Mouse (Mus musculus): ENCODE results near the gene Nrxn3. TPM values are rescaled to one million over a fixed set of nuclear protein-coding genes. Genes with fewer than 3 reads are reported as not detected.

Gene Nrxn3
- polyA plus RNA-seq, 1 experiment from 2014 or later = 96.7 TPM

GRCm38 (mm10) chr12:89817072-89817773, 1094.5 kb downstream of the Nrxn3 start:
- H3K27ac ChIP-seq (replicated peaks) = 0 out of 2 replicates have a peak overlapping the region, but pooled peaks have one; percentile 43
- H3K4me3 ChIP-seq (replicated peaks) = peak overlapping the region; percentile 3; the same call in 1 of the 2 replicates
- H3K36me3 ChIP-seq = no peaks in the 10 kb centered on the region
- 33% methylated on average over 9 of the region's 9 CpGs for WGBS
- H3K4me2 ChIP-seq = peak overlapping the region; percentile 92
- peaks cover 36% of the 10 kb centered on the region for H3K4me1 ChIP-seq
- H3K27me3 ChIP-seq (replicated peaks) = no peaks in the 10 kb centered on the region
- H3K9me3 ChIP-seq (replicated peaks) = no peaks in the 10 kb centered on the region
- no peak overlapping the region; the same call in 1 of the 2 replicates for H3K9ac ChIP-seq (replicated peaks)
- no peak for ATAC-seq (ENCODE audit: low FRiP score)

GRCm38 (mm10) chr12:89818200-89818599, 1095.5 kb downstream of the Nrxn3 start:
- H3K27me3 ChIP-seq (replicated peaks) = no peaks in the 10 kb centered on the region
- 76% methylated on average over 2 of the region's 2 CpGs for WGBS
- no peak overlapping the region for H3K9ac ChIP-seq (replicated peaks)
- no peak for ATAC-seq (ENCODE audit: low FRiP score)
- no peak overlapping the region for H3K27ac ChIP-seq (replicated peaks)
- peak overlapping the region; percentile 92 for H3K4me2 ChIP-seq
- H3K4me3 ChIP-seq (replicated peaks) = no peak overlapping the region
- H3K9me3 ChIP-seq (replicated peaks) = no peaks in the 10 kb centered on the region
- no peaks in the 10 kb centered on the region for H3K36me3 ChIP-seq
- H3K4me1 ChIP-seq = peaks cover 31% of the 10 kb centered on the region

GRCm38 (mm10) chr12:89822141-89822540, 1099.5 kb downstream of the Nrxn3 start:
- Histone ChIP-seq H3K4me2 (no peak overlapping the region), H3K27ac (replicated peaks) (no peak overlapping the region), H3K9ac (replicated peaks) (no peak overlapping the region), H3K9me3 (replicated peaks) (no peaks in the 10 kb centered on the region), H3K36me3 (no peaks in the 10 kb centered on the region), H3K27me3 (replicated peaks) (no peaks in the 10 kb centered on the region), H3K4me3 (replicated peaks) (no peak overlapping the region), H3K4me1 (peaks cover 16% of the 10 kb centered on the region)
- WGBS = 19% methylated on average over 4 of the region's 4 CpGs
- ATAC-seq (ENCODE audit: low FRiP score) = no peak

- WGBS = 89% methylated on average over 2 of the region's 2 CpGs
- Histone ChIP-seq H3K9me3 (replicated peaks) (no peaks in the 10 kb centered on the region), H3K4me3 (replicated peaks) (no peak overlapping the region), H3K4me1 (no peaks in the 10 kb centered on the region), H3K4me2 (no peak overlapping the region), H3K9ac (replicated peaks) (no peak overlapping the region), H3K27me3 (replicated peaks) (no peaks in the 10 kb centered on the region), H3K27ac (replicated peaks) (no peak overlapping the region), H3K36me3 (no peaks in the 10 kb centered on the region)
- no peak for ATAC-seq (ENCODE audit: low FRiP score)
Measured at GRCm38 (mm10) chr12:89829927-89830326, 1107.3 kb downstream of the Nrxn3 start.

GRCm38 (mm10) chr12:89830350-89830749, 1107.7 kb downstream of the Nrxn3 start:
- H3K9me3 ChIP-seq (replicated peaks) = no peaks in the 10 kb centered on the region
- no peak for ATAC-seq (ENCODE audit: low FRiP score)
- 72% methylated on average over 5 of the region's 5 CpGs for WGBS
- H3K4me2 ChIP-seq = no peak overlapping the region
- no peak overlapping the region for H3K4me3 ChIP-seq (replicated peaks)
- H3K27ac ChIP-seq (replicated peaks) = no peak overlapping the region
- H3K9ac ChIP-seq (replicated peaks) = no peak overlapping the region
- no peaks in the 10 kb centered on the region for H3K27me3 ChIP-seq (replicated peaks)
- no peaks in the 10 kb centered on the region for H3K36me3 ChIP-seq
- no peaks in the 10 kb centered on the region for H3K4me1 ChIP-seq

- 87% methylated on average over 6 of the region's 6 CpGs for WGBS
- no peaks in the 10 kb centered on the region for H3K9me3 ChIP-seq (replicated peaks)
- no peak overlapping the region for H3K9ac ChIP-seq (replicated peaks)
- H3K27me3 ChIP-seq (replicated peaks) = no peaks in the 10 kb centered on the region
- H3K4me2 ChIP-seq = no peak overlapping the region
- H3K36me3 ChIP-seq = no peaks in the 10 kb centered on the region
- no peak for ATAC-seq (ENCODE audit: low FRiP score)
- H3K4me3 ChIP-seq (replicated peaks) = no peak overlapping the region
- no peak overlapping the region for H3K27ac ChIP-seq (replicated peaks)
- H3K4me1 ChIP-seq = no peaks in the 10 kb centered on the region
Measured at GRCm38 (mm10) chr12:89831300-89831699, 1108.6 kb downstream of the Nrxn3 start.

GRCm38 (mm10) chr12:89836271-89836670, 1113.6 kb downstream of the Nrxn3 start:
- H3K4me3 ChIP-seq (replicated peaks) = no peak overlapping the region
- H3K4me1 ChIP-seq = no peaks in the 10 kb centered on the region
- no peaks in the 10 kb centered on the region for H3K27me3 ChIP-seq (replicated peaks)
- 74% methylated on average over 3 of the region's 3 CpGs for whole genome bisulfite sequencing
- no peaks in the 10 kb centered on the region for H3K36me3 ChIP-seq
- no peak overlapping the region for H3K27ac ChIP-seq (replicated peaks)
- no peak overlapping the region for H3K9ac ChIP-seq (replicated peaks)
- ATAC-seq (ENCODE audit: low FRiP score) = no peak
- H3K4me2 ChIP-seq = no peak overlapping the region
- H3K9me3 ChIP-seq (replicated peaks) = no peaks in the 10 kb centered on the region

GRCm38 (mm10) chr12:89842861-89843260, 1120.2 kb downstream of the Nrxn3 start:
- Histone ChIP-seq H3K27me3 (replicated peaks) (no peaks in the 10 kb centered on the region), H3K27ac (replicated peaks) (no peak overlapping the region), H3K4me1 (0 out of 2 replicates have a peak, but pooled peaks cover 7% of the 10 kb centered on the region), H3K9ac (replicated peaks) (no peak overlapping the region), H3K36me3 (no peaks in the 10 kb centered on the region), H3K4me2 (no peak overlapping the region), H3K4me3 (replicated peaks) (no peak overlapping the region), H3K9me3 (replicated peaks) (no peaks in the 10 kb centered on the region)
- WGBS = 88% methylated on average over 1 of the region's 1 CpGs
- no peak for ATAC-seq (ENCODE audit: low FRiP score)

GRCm38 (mm10) chr12:89848116-89848515, 1125.4 kb downstream of the Nrxn3 start:
- 69% methylated on average over 1 of the region's 1 CpGs for WGBS
- no peak for ATAC-seq (ENCODE audit: low FRiP score)
- 0 out of 2 replicates have a peak, but pooled peaks cover 7% of the 10 kb centered on the region for H3K4me1 ChIP-seq

GRCm38 (mm10) chr12:89854355-89854754, 1131.7 kb downstream of the Nrxn3 start:
- WGBS = 10% methylated on average over 4 of the region's 4 CpGs
- no peak for ATAC-seq (ENCODE audit: low FRiP score)
- Histone ChIP-seq H3K27me3 (replicated peaks) (no peaks in the 10 kb centered on the region), H3K4me1 (peaks cover 12% of the 10 kb centered on the region), H3K4me2 (peak overlapping the region; percentile 13; the same call in 1 of the 2 replicates), H3K9me3 (replicated peaks) (no peaks in the 10 kb centered on the region), H3K36me3 (no peaks in the 10 kb centered on the region), H3K9ac (replicated peaks) (no peak overlapping the region), H3K27ac (replicated peaks) (peak overlapping the region; percentile 38; the same call in 1 of the 2 replicates), H3K4me3 (replicated peaks) (no peak overlapping the region)

More at GRCm38 (mm10) chr12:89848116-89848515, 1125.4 kb downstream of the Nrxn3 start:
- no peak overlapping the region for H3K4me3 ChIP-seq (replicated peaks)
- H3K27ac ChIP-seq (replicated peaks) = no peak overlapping the region
- H3K36me3 ChIP-seq = no peaks in the 10 kb centered on the region
- H3K27me3 ChIP-seq (replicated peaks) = no peaks in the 10 kb centered on the region
- no peaks in the 10 kb centered on the region for H3K9me3 ChIP-seq (replicated peaks)
- no peak overlapping the region for H3K9ac ChIP-seq (replicated peaks)
- H3K4me2 ChIP-seq = no peak overlapping the region

GRCm38 (mm10) chr12:89867124-89867523, 1144.4 kb downstream of the Nrxn3 start:
- ATAC-seq (ENCODE audit: low FRiP score) = no peak
- H3K4me3 ChIP-seq (replicated peaks) = no peak overlapping the region
- no peak overlapping the region for H3K4me2 ChIP-seq
- H3K27me3 ChIP-seq (replicated peaks) = no peaks in the 10 kb centered on the region
- no peaks in the 10 kb centered on the region for H3K36me3 ChIP-seq
- no peaks in the 10 kb centered on the region for H3K9me3 ChIP-seq (replicated peaks)
- H3K27ac ChIP-seq (replicated peaks) = no peak overlapping the region
- H3K4me1 ChIP-seq = no peaks in the 10 kb centered on the region
- H3K9ac ChIP-seq (replicated peaks) = no peak overlapping the region

- Histone ChIP-seq H3K27ac (replicated peaks) (0 out of 2 replicates have a peak overlapping the region, but pooled peaks have one; percentile 54), H3K9ac (replicated peaks) (no peak overlapping the region), H3K27me3 (replicated peaks) (no peaks in the 10 kb centered on the region), H3K4me3 (replicated peaks) (no peak overlapping the region), H3K4me1 (peaks cover 8% of the 10 kb centered on the region; the same call in 1 of the 2 replicates), H3K4me2 (no peak overlapping the region), H3K36me3 (no peaks in the 10 kb centered on the region), H3K9me3 (replicated peaks) (no peaks in the 10 kb centered on the region)
- ATAC-seq (ENCODE audit: low FRiP score) = no peak
- WGBS = 31% methylated on average over 8 of the region's 8 CpGs
Measured at GRCm38 (mm10) chr12:89882617-89883370, 1160.1 kb downstream of the Nrxn3 start.

Data from neural tube, embryonic 15.5 days (tissue).